Mouse (Mus musculus): Measurements from ENCODE around the gene Spns3.

DNA sequence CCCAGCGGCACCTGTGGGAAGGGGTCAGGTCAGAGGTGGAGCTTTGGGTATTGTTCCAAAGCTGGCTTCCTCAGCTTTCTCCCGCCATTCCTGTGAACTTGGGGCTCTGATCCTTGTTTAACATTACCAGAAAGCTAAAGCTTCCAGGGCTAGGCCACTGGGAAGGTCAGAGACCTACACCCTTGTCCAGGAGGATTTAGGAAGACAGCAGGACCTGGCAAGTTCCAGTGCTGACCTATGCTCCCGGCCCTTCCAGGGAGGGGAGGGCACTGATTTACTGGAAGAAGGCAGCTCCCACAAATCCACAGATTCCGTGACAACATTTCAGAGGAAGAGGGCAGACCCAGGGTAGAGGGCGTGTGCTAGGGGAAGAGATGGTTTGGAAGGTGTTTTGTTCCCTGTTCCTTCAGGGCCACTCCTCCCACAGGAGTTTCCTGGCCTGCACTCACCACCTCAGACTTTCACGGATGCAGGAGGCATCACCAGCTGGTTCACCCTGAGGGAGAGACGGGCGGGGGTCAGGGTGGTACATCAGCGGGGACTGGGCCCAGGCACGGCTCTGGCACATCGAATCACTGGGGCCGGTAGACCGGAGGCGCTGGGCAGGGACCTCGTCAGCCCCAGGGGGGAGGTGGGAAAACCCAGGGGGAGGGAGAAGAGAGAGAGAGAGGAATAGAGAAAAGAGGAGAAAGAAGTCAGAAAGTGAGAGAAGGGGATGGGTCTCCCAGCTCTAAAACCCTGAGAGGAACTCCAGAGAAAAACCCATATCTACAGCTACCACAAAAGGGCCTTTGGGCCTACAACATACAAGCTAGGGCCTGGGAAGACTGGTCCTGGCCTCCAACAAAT, 97.0 kb downstream of the Spns3 start:
- TF ChIP-seq POLR2AphosphoS5 (IDR thresholded peaks at IDR 0.05; ENCODE audit: borderline replicate concordance, low read depth, low read length) = no peak
- TF ChIP-seq CTCF (IDR thresholded peaks at IDR 0.05 in 2 of 3, conservative IDR thresholded peaks at IDR 0.05 in 1 of 3; ENCODE audit: control insufficient read depth in 1 of 3, insufficient read depth in 1 of 3, low read depth in 2 of 3, low read length in 3 of 3, poor library complexity in 1 of 3, severe bottlenecking in 1 of 3) = no peak
- no peak for TF ChIP-seq ZNF384 (IDR thresholded peaks at IDR 0.05; ENCODE audit: low read depth, low read length)
- no peak for TF ChIP-seq POLR2A (IDR thresholded peaks at IDR 0.05; ENCODE audit: control insufficient read depth in 1 of 2, insufficient read depth in 1 of 2, low read depth in 1 of 2, low read length in 2 of 2, poor library complexity in 1 of 2)
- no peak for TF ChIP-seq E2F4 (IDR thresholded peaks at IDR 0.05; ENCODE audit: borderline replicate concordance, low read depth, low read length)

Measured in MEL (cell line).